Mouse (Mus musculus) liver, embryonic 14.5 days (tissue): Measurements from ENCODE around the gene Gsap.

Source experiments
- CTCF ChIP-seq: IDR thresholded peaks from 2 replicates; pipeline ENCODE4 v1.5.1; 2016; ENCODE audit warnings: antibody characterized with exemption, low read depth, control low read depth
- EP300 ChIP-seq: IDR thresholded peaks from 2 replicates; pipeline ENCODE4 v1.6.1; 2016; ENCODE audit warnings: antibody characterized with exemption, low read depth

GRCm38 (mm10) chr5:21263202-21264055 is 77.4 kb downstream of the Gsap start:
- no peak for TF ChIP-seq CTCF
- no peak for TF ChIP-seq EP300
